Mouse (Mus musculus) E14TG2a.4 (cell line): ENCODE results near the gene Gtf2a1l.

Source experiments
- CTCF ChIP-seq: conservative IDR thresholded peaks from 2 replicates; pipeline ENCODE4 v1.5.1; 2014; ENCODE audit warnings: low read length
- NANOG ChIP-seq: IDR thresholded peaks from 2 replicates; pipeline ENCODE4 v1.6.1; 2014; ENCODE audit warnings: borderline replicate concordance, low read length, mixed read lengths

DNA sequence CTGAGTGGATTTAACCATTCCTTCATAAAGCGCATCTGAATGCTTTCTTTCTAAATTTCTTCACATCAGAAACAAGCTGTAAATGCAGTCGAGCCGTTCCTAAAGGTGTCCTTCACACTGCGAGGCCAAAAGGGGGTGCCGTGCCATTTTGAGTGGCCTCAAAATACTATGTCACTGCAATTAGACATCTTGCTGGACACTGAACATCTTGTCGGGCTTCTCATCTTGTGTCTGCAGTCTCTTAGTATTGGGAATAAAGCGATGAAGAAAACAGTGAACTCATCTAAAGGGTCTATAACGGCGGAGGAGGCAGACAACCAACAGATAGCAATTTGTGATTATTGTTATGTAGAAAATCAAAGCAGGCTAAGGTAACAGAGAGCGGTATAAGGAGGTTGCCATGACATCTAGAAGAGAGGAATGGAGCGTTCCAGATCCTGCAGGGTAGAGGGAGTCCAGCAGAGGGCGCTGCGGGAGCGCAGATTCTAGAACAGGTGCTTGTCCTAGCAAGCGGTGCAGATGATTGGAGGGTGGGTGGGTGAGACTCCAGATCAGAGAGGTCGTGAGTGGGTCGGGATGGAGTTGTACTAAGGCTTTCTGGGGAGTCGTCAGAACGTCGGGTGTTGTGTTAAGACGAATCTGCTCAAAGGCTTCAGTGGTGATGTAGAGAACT, 15.6 kb upstream of the Gtf2a1l start:
- TF ChIP-seq CTCF (peak; percentile 65), NANOG (no peak)
